Mouse (Mus musculus) cerebral cortex, adult 2 months (tissue): ENCODE data around the gene Akr1c6.

ENCODE experiments used
- WGBS: fragments of 180-500 bp; shearing (Covaris S2); methylation state at CpG from one replicate; pipeline ENCODE4 v1.1.7; 2018; 5-methylcytosine and 5-hydroxymethylcytosine counted together

Gene Akr1c6

GRCm38 (mm10) chr13:4434006-4434405, at the start of gene Akr1c6:
Gene Akr1c6 (plus strand): TSS chr13:4434306.

GRCm38 (mm10) chr13:4384918-4385317, 49.2 kb upstream of the Akr1c6 start:
- 53% methylated on average over 1 of the region's 1 CpGs for WGBS

- 82% methylated on average over 2 of the region's 2 CpGs for WGBS
Measured at GRCm38 (mm10) chr13:4388762-4389446, 45.2 kb upstream of the Akr1c6 start.

GRCm38 (mm10) chr13:4400360-4400759, 33.7 kb upstream of the Akr1c6 start:
- 59% methylated on average over 1 of the region's 1 CpGs for WGBS

- WGBS, result 95% methylated on average over 2 of the region's 2 CpGs
Measured at GRCm38 (mm10) chr13:4400831-4401230, 33.3 kb upstream of the Akr1c6 start.

- 77% methylated on average over 1 of the region's 1 CpGs for WGBS
Measured at GRCm38 (mm10) chr13:4406771-4407170, 27.3 kb upstream of the Akr1c6 start.

- WGBS, result 89% methylated on average over 2 of the region's 2 CpGs
Measured at GRCm38 (mm10) chr13:4428558-4428957, 5.5 kb upstream of the Akr1c6 start.

- 87% methylated on average over 2 of the region's 2 CpGs for WGBS
Measured at GRCm38 (mm10) chr13:4429034-4429433, 5.1 kb upstream of the Akr1c6 start.

- 72% methylated on average over 1 of the region's 1 CpGs for WGBS
Measured at GRCm38 (mm10) chr13:4431129-4431528, 3.0 kb upstream of the Akr1c6 start.

- WGBS, result 96% methylated on average over 2 of the region's 2 CpGs
Measured at GRCm38 (mm10) chr13:4465641-4466040, 31.5 kb downstream of the Akr1c6 start.

GRCm38 (mm10) chr13:4467896-4468295, 33.8 kb downstream of the Akr1c6 start:
- WGBS, result 79% methylated on average over 1 of the region's 1 CpGs
